In genomic region chr1:138928671-138929483, GRCm38 (mm10) we compare ENCODE assay signal across 9 mouse cellular contexts. TPM values are rescaled to one million over a fixed set of nuclear protein-coding genes. Genes with fewer than 3 reads are reported as not detected.
DNase-seq lines count a peak whose midpoint lies in the region; ATAC-seq and TF ChIP-seq lines count a peak whose summit lies in the region.
"Had no signal": no experiment of that assay in that cellular context is flagged by ENCODE, and none has a peak within 500 bp of the region (broad histone marks: within the 10 kb centered on the region; RNA-seq: fewer than 3 reads in every experiment).

No protein-coding gene starts in this region.

- no peak for TF ChIP-seq POLR2A in embryonic fibroblast, embryonic 13.5 days (IDR thresholded peaks at IDR 0.05; ENCODE audit: low read depth, low read length)
- no peak for TF ChIP-seq POLR2A in thymus, adult 2 months (IDR thresholded peaks at IDR 0.05; ENCODE audit: control insufficient read depth, extremely low read depth, insufficient read depth, low read length, poor library complexity)

- H3K9ac ChIP-seq in limb, embryonic 13.5 days: no peak overlapping the region
- no peak overlapping the region for H3K9ac ChIP-seq in intestine, embryonic 16.5 days (ENCODE audit: low read depth, low read length)
- H3K9ac ChIP-seq in hindbrain, embryonic 16.5 days (ENCODE audit: low read depth, low read length): no peak overlapping the region

- peaks cover 9% of the 10 kb centered on the region for H3K4me1 ChIP-seq in limb, embryonic 13.5 days
- H3K4me1 ChIP-seq in limb, embryonic 10.5 days: peaks cover 20% of the 10 kb centered on the region
- peaks cover 23% of the 10 kb centered on the region for H3K4me1 ChIP-seq in embryonic fibroblast, embryonic 13.5 days (ENCODE audit: control insufficient read depth, insufficient read depth, low read length)
- peaks cover 18% of the 10 kb centered on the region for H3K4me1 ChIP-seq in intestine, embryonic 16.5 days (ENCODE audit: control insufficient read depth, insufficient read depth, low read length)
- H3K4me1 ChIP-seq in hindbrain, embryonic 16.5 days (ENCODE audit: control insufficient read depth, insufficient read depth, low read depth, low read length): no peaks in the 10 kb centered on the region
- H3K4me1 ChIP-seq in thymus, adult 2 months (replicated peaks; ENCODE audit: control insufficient read depth, insufficient read depth, low read length): no peaks in the 10 kb centered on the region

- H3K36me3 ChIP-seq in limb, embryonic 13.5 days: no peaks in the 10 kb centered on the region
- H3K36me3 ChIP-seq in limb, embryonic 10.5 days: no peaks in the 10 kb centered on the region
- no peaks in the 10 kb centered on the region for H3K36me3 ChIP-seq in intestine, embryonic 16.5 days (ENCODE audit: control insufficient read depth, insufficient read depth, low read length)
- H3K36me3 ChIP-seq in hindbrain, embryonic 16.5 days (ENCODE audit: control insufficient read depth, insufficient read depth, low read length): no peaks in the 10 kb centered on the region
- H3K36me3 ChIP-seq in thymus, adult 2 months (ENCODE audit: control insufficient read depth, insufficient read depth, low read length): no peaks in the 10 kb centered on the region
- H3K36me3 ChIP-seq: G1E had no signal

- H3K27ac ChIP-seq in limb, embryonic 13.5 days: no peak overlapping the region
- H3K27ac ChIP-seq in limb, embryonic 10.5 days: no peak overlapping the region
- peak overlapping the region; percentile 95 for H3K27ac ChIP-seq in embryonic fibroblast, embryonic 13.5 days (ENCODE audit: insufficient read depth, low read length)
- H3K27ac ChIP-seq in intestine, embryonic 16.5 days (ENCODE audit: low read length): peak overlapping the region; percentile 80
- no peak overlapping the region for H3K27ac ChIP-seq in hindbrain, embryonic 16.5 days (ENCODE audit: low read depth, low read length)
- no peak overlapping the region for H3K27ac ChIP-seq in thymus, adult 2 months (ENCODE audit: control insufficient read depth, insufficient read depth, low read length)

- no peak for TF ChIP-seq CTCF in embryonic fibroblast, embryonic 13.5 days (IDR thresholded peaks at IDR 0.05; ENCODE audit: borderline replicate concordance, insufficient read depth, low read length)
- no peak for TF ChIP-seq CTCF in thymus, adult 2 months (IDR thresholded peaks at IDR 0.05; ENCODE audit: borderline replicate concordance, control insufficient read depth, extremely low read depth, insufficient read depth, low read length, poor library complexity)

- H3K9me3 ChIP-seq in limb, embryonic 13.5 days: no peaks in the 10 kb centered on the region
- no peaks in the 10 kb centered on the region for H3K9me3 ChIP-seq in limb, embryonic 10.5 days (replicated peaks)
- H3K9me3 ChIP-seq in intestine, embryonic 16.5 days (ENCODE audit: control insufficient read depth, low read length): no peaks in the 10 kb centered on the region
- no peaks in the 10 kb centered on the region for H3K9me3 ChIP-seq in hindbrain, embryonic 16.5 days (ENCODE audit: control insufficient read depth, low read length)
- H3K9me3 ChIP-seq: G1E had no signal

- no peak overlapping the region for H3K4me2 ChIP-seq in limb, embryonic 13.5 days (replicated peaks)
- peak overlapping the region; percentile 34; the same call in 1 of the 2 replicates for H3K4me2 ChIP-seq in intestine, embryonic 16.5 days (ENCODE audit: low read depth, low read length)
- H3K4me2 ChIP-seq in hindbrain, embryonic 16.5 days (ENCODE audit: low read length): no peak overlapping the region

- intact Hi-C loops in left cerebral cortex, postnatal 36 days (cut with DNase I): no loop called here

- no peaks in the 10 kb centered on the region for H3K27me3 ChIP-seq in limb, embryonic 13.5 days
- H3K27me3 ChIP-seq in limb, embryonic 10.5 days (ENCODE audit: low read depth, poor library complexity, severe bottlenecking): no peaks in the 10 kb centered on the region
- H3K27me3 ChIP-seq in intestine, embryonic 16.5 days (replicated peaks; ENCODE audit: control insufficient read depth, insufficient read depth, low read length): no peaks in the 10 kb centered on the region
- no peaks in the 10 kb centered on the region for H3K27me3 ChIP-seq in hindbrain, embryonic 16.5 days (replicated peaks; ENCODE audit: control insufficient read depth, insufficient read depth, low read length)
- H3K27me3 ChIP-seq in thymus, adult 2 months (ENCODE audit: control insufficient read depth, insufficient read depth, low read length): no peaks in the 10 kb centered on the region

- WGBS in limb, embryonic 13.5 days: 70% methylated on average over 11 of the region's 11 CpGs
- 88% methylated on average over 11 of the region's 11 CpGs for WGBS in limb, embryonic 10.5 days
- 49% methylated on average over 11 of the region's 11 CpGs for WGBS in intestine, embryonic 16.5 days
- WGBS in hindbrain, embryonic 16.5 days: 83% methylated on average over 11 of the region's 11 CpGs
- WGBS in thymus, adult 2 months: 83% methylated on average over 11 of the region's 11 CpGs

- no peak for DNase-seq in limb, embryonic 10.5 days (ENCODE audit: low spot score)
- DNase-seq in left cerebral cortex, postnatal 36 days (ENCODE audit: low spot score in 2 of 2): peak; percentile 4 to 21
- peak; percentile 86 for DNase-seq in skeletal muscle tissue, adult 2 months (ENCODE audit: low read depth, low spot score)
- DNase-seq in thymus, adult 2 months: no peak

- H3K4me3 ChIP-seq in limb, embryonic 13.5 days: no peak overlapping the region
- no peak overlapping the region for H3K4me3 ChIP-seq in limb, embryonic 10.5 days
- no peak overlapping the region for H3K4me3 ChIP-seq in embryonic fibroblast, embryonic 13.5 days (ENCODE audit: insufficient read depth, low read length)
- H3K4me3 ChIP-seq in intestine, embryonic 16.5 days (ENCODE audit: low read length): no peak overlapping the region
- no peak overlapping the region for H3K4me3 ChIP-seq in hindbrain, embryonic 16.5 days (ENCODE audit: low read length)
- no peak overlapping the region for H3K4me3 ChIP-seq in thymus, adult 2 months (ENCODE audit: control insufficient read depth, insufficient read depth, low read length)

- ATAC-seq in limb, embryonic 13.5 days (ENCODE audit: low FRiP score, low read depth): 0 out of 2 replicates have a peak, but pooled peaks have one; percentile 11
- peak; percentile 98 for ATAC-seq in intestine, embryonic 16.5 days
- ATAC-seq in hindbrain, embryonic 16.5 days: no peak

RNA-seq across cellular contexts. Expression of gene Dennd1b, which starts 34.4 kb away (rescaled TPM):
- polyA plus RNA-seq in limb, embryonic 13.5 days (2015; fragmentation: Nextera tagmentation; extraction: Ambion mirVana): 10.2 and 11.4 TPM in 2 replicates
- 10.7 and 11.1 TPM in 2 replicates for polyA plus RNA-seq in limb, embryonic 10.5 days (2016; fragmentation: Nextera tagmentation; extraction: Ambion mirVana)
- 9.7 and 12.3 TPM in 2 replicates for polyA plus RNA-seq in embryonic fibroblast, embryonic 13.5 days (2011; ENCODE audit: insufficient read length, low read depth, missing spikeins)
- polyA plus RNA-seq in intestine, embryonic 16.5 days (2015; fragmentation: Nextera tagmentation; extraction: Ambion mirVana): 5.3 and 6.6 TPM in 2 replicates
- total RNA-seq in left cerebral cortex, postnatal 36 days (2021): 10 to 100 TPM; 31.6 to 39.9 TPM
- polyA plus RNA-seq in hindbrain, embryonic 16.5 days (2015; fragmentation: Nextera tagmentation; extraction: Ambion mirVana): 6.3 and 7.9 TPM in 2 replicates
- polyA plus RNA-seq in thymus, adult 2 months (2012; rRNA removed): 20.2 and 20.7 TPM in 2 replicates

Comparison
In these comparisons a context has a peak if more than half of its experiments do, and no peak if none do; other contexts are left out.
1. H3K27ac ChIP-seq: peak in embryonic fibroblast, embryonic 13.5 days (single experiment) and intestine, embryonic 16.5 days (single experiment); none in limb, embryonic 13.5 days (single experiment), limb, embryonic 10.5 days (single experiment), hindbrain, embryonic 16.5 days (single experiment) and thymus, adult 2 months (single experiment).
2. DNase-seq: peak in left cerebral cortex, postnatal 36 days (2 of 2) and skeletal muscle tissue, adult 2 months (single experiment); none in limb, embryonic 10.5 days (single experiment) and thymus, adult 2 months (single experiment).